Mouse (Mus musculus): ENCODE measurements around the gene Mst1r.

The Mst1r gene

DNA sequence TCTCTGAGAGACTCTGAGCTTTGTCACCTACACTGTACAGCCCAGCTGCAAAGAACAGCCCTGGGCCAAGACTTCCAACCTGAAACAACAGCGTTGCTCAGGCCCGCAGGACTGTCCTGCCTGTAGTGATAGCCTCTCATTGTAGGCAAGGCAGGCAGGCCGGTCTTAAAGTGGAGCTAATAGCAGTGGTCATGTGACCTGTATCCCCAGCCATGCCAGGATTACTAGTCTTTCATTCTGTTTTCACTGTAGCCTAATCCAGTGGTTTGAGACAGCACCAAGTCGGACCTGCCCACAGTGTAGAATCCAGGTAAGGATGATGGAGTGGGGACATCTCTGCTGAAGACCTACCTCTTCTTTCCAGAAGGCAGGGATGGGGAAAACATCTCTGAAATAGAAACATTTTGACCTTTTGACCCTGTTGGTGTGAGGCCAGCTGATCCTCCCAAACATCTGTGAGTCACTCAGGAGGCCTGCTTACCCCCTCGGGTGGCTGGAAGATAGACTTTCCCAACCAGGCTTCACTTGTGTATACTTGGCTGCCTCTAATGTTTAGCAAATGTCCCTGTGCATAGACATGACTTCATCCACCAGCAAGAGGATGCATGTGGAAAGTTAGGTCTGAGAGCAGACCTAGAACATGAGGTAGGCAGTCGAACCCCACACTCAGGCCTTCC lies 49.1 kb downstream of the Mst1r start:
- DNase-seq = no peak

DNA sequence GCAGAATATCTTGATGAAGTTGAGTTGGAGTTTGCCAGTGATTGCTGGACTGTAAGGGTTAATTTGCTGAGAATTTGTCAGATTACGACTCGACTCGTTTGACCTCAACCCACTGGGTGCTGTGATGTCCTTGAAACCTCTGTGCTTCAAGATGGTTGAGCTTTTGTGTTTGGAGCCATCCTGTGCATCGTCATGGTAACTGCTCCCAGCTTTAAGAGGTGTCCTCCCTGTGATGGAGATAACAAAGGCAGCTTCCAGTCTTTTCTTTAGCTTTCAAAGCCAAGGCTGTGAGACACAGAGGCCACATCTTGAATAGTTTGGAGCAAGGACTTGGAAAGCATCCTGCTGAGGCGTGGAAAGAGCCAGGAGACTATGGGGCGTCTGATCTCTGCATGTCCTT lies 50.5 kb downstream of the Mst1r start:
- DNase-seq = no peak

DNA sequence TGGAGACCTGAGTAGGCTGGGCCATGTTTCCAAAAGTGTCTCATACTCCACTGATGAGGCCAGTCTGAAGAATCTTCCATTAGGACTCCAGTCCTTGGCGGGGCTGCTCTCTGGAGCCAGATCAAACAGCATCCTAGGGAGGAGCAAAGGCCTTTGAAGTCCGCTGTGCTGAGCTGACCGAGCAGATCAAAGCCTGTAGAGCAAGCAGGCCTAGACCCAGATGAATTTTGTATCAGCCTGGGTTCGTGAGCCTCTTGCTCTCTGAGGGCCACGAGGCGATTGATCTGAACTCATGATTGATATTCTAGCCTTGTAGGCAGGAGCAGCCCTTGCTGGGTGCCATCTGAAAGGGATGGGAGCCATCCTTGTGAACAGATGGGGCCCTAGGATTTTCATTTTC lies 53.2 kb downstream of the Mst1r start:
- DNase-seq = no peak

DNA sequence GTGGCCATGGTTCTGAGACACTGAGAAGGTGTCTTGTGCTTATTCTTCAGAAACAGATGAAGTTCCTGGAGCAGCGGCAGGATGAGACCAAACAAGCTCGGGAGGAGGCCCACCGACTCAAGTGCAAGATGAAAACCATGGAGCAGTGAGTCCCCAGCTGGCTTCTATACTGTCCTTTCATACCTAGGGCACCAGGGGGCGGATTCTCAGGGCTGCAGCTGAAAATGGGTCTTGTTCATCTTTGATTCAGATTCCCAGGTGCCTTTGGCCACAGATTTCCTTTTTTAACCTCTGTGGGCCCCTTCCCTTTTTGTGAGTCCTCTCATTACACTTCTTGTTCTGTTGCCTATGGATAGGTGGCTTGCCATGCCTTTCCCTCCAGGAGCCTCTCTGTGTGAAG lies 54.3 kb downstream of the Mst1r start:
- no peak for DNase-seq

DNA sequence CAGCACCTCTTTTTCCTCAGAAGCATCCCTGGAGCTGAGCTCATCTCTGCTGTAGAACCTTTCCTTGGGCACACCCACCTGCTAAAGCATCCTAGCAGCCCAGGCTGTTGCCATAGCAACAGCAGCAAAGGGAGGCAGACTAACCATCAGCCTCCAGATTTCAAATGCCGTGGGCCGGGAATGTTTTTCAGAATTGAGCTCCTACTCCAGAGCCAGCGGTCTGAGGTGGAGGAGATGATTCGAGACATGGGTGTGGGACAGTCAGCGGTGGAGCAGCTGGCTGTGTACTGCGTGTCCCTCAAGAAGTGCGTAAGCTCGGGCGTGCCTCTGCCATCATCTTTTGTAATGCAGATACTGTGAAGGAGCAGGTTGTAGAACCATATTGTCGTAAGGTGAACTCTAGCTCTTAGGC lies 54.7 kb downstream of the Mst1r start:
- no peak for DNase-seq

DNA sequence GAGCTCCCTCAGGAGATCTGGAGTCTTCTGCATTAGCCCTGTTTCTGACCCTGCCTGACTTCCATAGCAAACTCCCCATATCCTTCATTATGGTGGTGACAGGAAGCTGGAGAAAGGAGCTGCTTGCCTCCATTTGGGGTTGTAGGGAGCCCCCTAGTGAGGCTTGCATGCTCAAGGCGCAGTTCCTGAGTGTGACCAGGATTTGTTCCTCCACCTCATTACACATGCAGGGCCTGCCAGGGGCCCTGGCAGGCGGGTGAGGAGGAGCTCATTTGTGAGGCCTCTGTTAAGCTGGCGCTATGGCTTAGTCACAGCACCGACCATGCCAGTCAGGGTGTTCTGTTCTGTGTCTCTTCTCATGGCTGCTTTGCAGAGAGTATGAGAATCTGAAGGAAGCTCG lies 55.2 kb downstream of the Mst1r start:
- DNase-seq = peak; percentile 93

DNA sequence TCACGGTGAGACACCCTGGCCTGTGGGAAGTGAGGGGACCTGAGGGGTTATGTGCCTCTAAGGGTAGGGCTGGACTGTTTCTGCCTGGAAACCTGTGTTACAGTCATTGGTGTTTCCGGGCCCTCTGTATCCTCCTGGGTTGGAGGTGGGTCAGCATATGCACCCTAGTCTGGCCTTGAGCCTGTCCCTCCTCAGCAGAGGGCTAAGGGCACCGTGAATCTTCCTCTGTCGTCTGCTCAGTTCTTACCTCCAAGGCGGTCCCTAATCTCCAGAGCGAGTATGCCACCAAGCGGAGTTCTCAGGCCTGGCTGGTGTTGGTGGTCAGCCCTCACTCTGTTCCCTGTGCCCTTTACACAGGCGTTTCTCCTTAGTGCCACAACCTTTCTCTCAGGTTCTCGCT lies 56.2 kb downstream of the Mst1r start:
- DNase-seq = peak; percentile 91

DNA sequence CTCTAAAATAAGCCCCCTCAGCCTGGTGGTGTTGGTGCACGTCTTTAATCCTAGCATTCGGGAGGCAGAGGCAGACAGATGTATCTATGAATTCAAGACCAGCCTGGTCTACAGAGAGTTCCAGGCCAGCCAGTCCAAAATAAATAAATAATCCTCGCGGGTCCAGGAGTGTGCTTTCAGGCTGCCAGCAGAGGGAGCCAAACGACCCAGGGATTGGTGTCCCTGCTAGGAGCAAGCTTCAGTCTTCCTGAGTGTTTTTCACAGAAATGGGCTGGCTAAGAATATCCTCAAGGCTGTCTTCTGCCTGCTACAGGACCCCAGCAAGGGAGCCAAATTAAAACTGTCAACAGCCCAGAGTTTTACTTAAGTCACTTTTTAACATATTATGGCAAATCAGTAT lies 57.0 kb downstream of the Mst1r start:
- peak; percentile 98 for DNase-seq

DNA sequence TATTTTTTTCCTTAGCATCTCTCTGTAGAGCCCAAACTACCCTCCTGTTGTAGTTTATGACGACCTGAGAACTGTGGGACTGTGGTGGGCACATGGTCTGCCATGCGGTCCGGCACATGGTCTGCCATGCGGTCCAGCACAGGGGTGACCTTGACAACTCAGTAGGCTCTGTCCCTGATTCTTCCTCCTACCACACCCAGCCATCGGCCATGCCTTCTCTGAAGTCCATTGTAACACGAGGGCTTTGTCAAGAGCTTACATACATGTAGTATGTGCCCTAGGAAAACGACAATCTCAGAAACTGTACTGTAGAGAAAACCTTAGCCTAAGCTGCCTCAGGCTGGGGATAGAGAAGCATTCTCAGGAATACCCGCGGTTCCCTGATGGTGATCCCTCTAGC lies 58.0 kb downstream of the Mst1r start:
- DNase-seq = peak; percentile 90

DNA sequence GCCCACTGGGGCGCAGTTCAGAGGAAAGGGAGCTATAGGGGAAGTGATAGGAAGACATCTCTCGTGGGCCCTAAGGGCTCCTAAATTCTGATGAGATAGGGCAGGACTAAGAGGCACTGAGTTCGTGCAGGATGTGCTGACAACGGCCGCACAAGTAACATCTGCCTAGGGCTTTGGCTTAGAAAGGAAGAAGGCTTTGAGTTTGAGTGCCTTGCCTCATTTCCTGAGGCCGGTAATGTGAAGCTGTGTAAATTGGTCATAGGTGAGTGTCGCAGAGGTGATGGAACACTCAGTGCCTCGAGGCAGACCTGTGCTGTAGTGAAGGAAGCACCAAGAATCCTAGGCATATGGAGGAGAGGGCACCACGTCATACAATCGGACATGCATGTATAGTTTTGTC lies 60.0 kb downstream of the Mst1r start:
- peak; percentile 96 for DNase-seq

DNA sequence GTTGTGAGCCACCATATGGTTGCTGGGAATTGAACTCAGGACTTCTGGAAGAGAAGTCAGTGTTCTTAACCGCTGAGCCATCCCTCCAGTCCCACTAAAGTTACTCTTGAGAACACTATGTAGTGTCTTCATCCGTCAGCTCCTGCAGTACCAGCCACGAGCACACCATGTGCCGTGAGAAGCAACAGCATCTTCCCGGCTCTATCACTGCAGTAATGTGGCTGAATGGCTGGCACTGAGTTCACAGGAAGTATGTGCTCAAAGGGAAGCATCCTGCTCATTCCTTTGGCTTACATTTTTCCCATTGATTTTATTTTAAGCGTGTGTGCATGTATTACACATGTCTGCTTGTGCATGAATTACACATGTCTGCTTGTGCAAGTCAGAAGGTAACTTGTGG lies 60.8 kb downstream of the Mst1r start:
- DNase-seq = peak; percentile 93

DNA sequence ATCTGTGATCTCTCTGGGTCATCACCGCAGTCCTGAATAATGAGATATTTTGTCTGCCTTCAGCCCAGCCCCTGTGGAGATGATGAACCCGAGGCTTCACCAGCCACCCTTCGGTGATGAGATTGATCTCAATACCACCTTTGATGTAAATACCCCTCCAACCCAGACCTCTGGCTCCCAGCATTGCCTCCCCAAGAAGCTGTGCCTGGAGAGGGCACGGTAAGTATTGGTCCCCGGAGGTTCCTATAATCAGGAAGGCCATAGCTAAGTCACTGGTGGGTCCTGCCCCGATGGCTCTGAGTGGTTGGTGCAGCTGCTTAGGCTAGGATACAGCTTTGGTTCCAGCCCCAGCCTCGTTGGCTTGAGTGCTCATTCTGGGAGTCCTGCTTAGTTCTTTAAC lies 61.9 kb downstream of the Mst1r start:
- DNase-seq = peak; percentile 90

Data from heart, adult 11 months (tissue).